Mouse (Mus musculus): ENCODE measurements around the gene Vps13d.
"Not testable (repeated sequence)": the region's sequence is repeated elsewhere in the genome, so short reads cannot be mapped to it uniquely, and the experiment has no call there.

Gene Vps13d

GRCm38 (mm10) chr4:145211076-145211475 lies 16.3 kb upstream of the Vps13d start:
- DNase-seq (ENCODE audit: low spot score in 2 of 2), result no peak

GRCm38 (mm10) chr4:145210564-145210963 lies 15.8 kb upstream of the Vps13d start:
- DNase-seq (ENCODE audit: low spot score in 2 of 2), result no peak

GRCm38 (mm10) chr4:145209690-145210088 lies 14.9 kb upstream of the Vps13d start:
- DNase-seq (ENCODE audit: low spot score in 2 of 2), result no peak

- DNase-seq (ENCODE audit: low spot score in 2 of 2), result no peak
Observed at GRCm38 (mm10) chr4:145209076-145209689, 14.4 kb upstream of the Vps13d start.

- DNase-seq (ENCODE audit: low spot score in 2 of 2), result no peak
Observed at GRCm38 (mm10) chr4:145207718-145208371, 13.0 kb upstream of the Vps13d start.

- no peak for DNase-seq (ENCODE audit: low spot score in 2 of 2)
Observed at GRCm38 (mm10) chr4:145204779-145205178, 10.0 kb upstream of the Vps13d start.

- no peak for DNase-seq (ENCODE audit: low spot score in 2 of 2)
Observed at GRCm38 (mm10) chr4:145203305-145203704, 8.5 kb upstream of the Vps13d start.

GRCm38 (mm10) chr4:145201424-145201823 lies 6.6 kb upstream of the Vps13d start:
- DNase-seq (ENCODE audit: low spot score in 2 of 2), result no peak

GRCm38 (mm10) chr4:145199982-145200699 lies 5.3 kb upstream of the Vps13d start:
- DNase-seq (ENCODE audit: low spot score in 2 of 2), result peak in 1 of 2 experiments; percentile 24

GRCm38 (mm10) chr4:145196586-145196985 lies 1.8 kb upstream of the Vps13d start:
- no peak for DNase-seq (ENCODE audit: low spot score in 2 of 2)

- DNase-seq (ENCODE audit: low spot score in 2 of 2), result no peak
Observed at GRCm38 (mm10) chr4:145195172-145195571, 367 bp upstream of the Vps13d start.

- peak in 1 of 2 experiments; percentile 19 for DNase-seq (ENCODE audit: low spot score in 2 of 2)
Observed at GRCm38 (mm10) chr4:145193991-145194511, 754 bp downstream of the Vps13d start.

- no peak for DNase-seq (ENCODE audit: low spot score in 2 of 2)
Observed at GRCm38 (mm10) chr4:145193406-145193805, 1.4 kb downstream of the Vps13d start.

- no peak for DNase-seq (ENCODE audit: low spot score in 2 of 2)
Observed at GRCm38 (mm10) chr4:145192686-145193085, 2.1 kb downstream of the Vps13d start.

- DNase-seq (ENCODE audit: low spot score in 2 of 2), result no peak
Observed at GRCm38 (mm10) chr4:145188561-145188960, 6.2 kb downstream of the Vps13d start.

GRCm38 (mm10) chr4:145187619-145188018 lies 7.2 kb downstream of the Vps13d start:
- no peak for DNase-seq (ENCODE audit: low spot score in 2 of 2)

- DNase-seq (ENCODE audit: low spot score in 2 of 2), result no peak
Observed at GRCm38 (mm10) chr4:145178918-145179549, 15.8 kb downstream of the Vps13d start.

GRCm38 (mm10) chr4:145165542-145165941 lies 29.3 kb downstream of the Vps13d start:
- not testable (repeated sequence) for DNase-seq (ENCODE audit: low spot score in 2 of 2)

- no peak for DNase-seq (ENCODE audit: low spot score in 2 of 2)
Observed at GRCm38 (mm10) chr4:145164111-145164510, 30.7 kb downstream of the Vps13d start.

- DNase-seq (ENCODE audit: low spot score in 2 of 2), result no peak
Observed at GRCm38 (mm10) chr4:145161243-145161642, 33.6 kb downstream of the Vps13d start.

GRCm38 (mm10) chr4:145155956-145156355 lies 38.8 kb downstream of the Vps13d start:
- DNase-seq (ENCODE audit: low spot score in 2 of 2), result peak in 1 of 2 experiments; percentile 41

- no peak for DNase-seq (ENCODE audit: low spot score in 2 of 2)
Observed at GRCm38 (mm10) chr4:145151103-145151486, 43.7 kb downstream of the Vps13d start.

Data from spleen, postnatal 14 days (tissue).